Mouse (Mus musculus) v-Abl transformed pro-B cells (cell line): ENCODE results near the gene Tia1.

Experiments
- in situ Hi-C, 2 experiments: fragments of 400-800 bp; cut with MboI; formaldehyde crosslinking; loops; one replicate each; pipeline ENCODE4 v1.15.1; 2025; ENCODE audit not compliant: unreplicated experiment in 2 of 2

The Tia1 gene

DNA sequence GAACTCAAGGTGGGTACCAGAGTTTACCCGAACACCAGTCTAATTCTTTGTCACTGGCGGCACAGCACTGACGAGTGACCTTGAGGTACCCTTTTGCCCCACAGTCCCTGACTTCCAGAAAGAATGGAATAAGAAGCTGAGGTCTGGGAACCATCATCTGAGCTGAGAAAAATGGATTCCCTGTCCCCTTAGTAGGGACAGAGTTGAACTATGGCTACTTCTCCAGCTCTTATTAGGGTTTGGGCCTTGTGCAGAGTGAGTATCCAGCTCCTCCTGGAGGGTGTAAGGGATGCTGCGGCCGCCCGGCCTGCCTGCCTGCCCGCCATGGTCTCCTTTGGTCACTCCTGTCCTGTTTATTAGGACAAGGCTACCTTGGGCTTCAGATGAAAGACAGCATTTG, 69.1 kb downstream of the Tia1 start:
- in situ Hi-C loops: loop anchor here (5.0 to 10.0 kb wide), 2 partner anchors 199 to 202 kb away; no protein-coding TSS in a partner anchor

DNA sequence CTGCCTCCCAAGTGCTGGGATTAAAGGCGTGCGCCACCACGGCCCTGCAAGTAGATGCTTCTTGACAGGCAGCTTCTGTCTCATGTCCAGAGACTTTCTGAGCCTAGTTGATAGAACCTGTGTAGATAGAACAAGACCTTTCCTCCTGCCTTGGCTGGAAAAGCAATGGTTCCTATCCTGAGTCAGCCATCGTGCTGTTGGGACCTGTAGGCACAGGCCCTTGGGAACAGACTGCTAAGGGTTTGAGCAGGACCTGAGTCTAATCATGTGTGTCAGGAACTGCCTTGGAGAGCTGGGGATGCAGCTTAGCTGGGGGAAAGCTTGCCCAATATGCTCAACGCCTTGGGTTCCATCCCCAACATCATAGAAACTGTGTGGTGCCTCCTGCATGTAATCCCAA, 70.1 kb downstream of the Tia1 start:
- in situ Hi-C loops: loop anchor here (5.0 to 10.0 kb wide), 2 partner anchors 198 to 201 kb away; no protein-coding TSS in a partner anchor

DNA sequence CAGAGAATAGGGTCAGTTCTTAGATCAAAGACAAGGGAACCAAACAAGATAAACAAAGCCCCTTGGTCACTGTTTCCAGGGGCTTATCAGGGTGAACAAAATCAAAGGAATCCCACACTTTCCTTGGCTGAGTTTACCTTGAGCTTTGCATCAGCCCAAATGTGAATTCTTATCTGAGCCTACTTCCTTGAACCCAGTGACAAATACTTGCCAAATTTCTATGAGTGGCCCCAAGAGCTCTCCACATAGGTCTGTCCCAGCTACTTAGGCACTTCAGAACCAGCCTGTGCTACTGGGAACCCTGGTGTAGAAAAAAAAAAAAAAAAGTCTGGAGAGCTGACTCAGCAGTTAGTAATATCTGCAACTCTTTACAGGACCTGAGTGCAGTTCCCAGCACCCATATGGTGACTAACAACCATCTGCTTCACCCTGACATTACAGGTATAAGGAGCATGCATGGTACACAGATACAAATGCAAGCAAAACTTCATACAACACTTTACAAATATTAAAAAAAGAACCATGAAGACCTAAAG, 70.7 kb downstream of the Tia1 start:
- in situ Hi-C loops: loop anchor here (5.0 to 10.0 kb wide), 5 partner anchors 38 to 200 kb away; no protein-coding TSS in a partner anchor

DNA sequence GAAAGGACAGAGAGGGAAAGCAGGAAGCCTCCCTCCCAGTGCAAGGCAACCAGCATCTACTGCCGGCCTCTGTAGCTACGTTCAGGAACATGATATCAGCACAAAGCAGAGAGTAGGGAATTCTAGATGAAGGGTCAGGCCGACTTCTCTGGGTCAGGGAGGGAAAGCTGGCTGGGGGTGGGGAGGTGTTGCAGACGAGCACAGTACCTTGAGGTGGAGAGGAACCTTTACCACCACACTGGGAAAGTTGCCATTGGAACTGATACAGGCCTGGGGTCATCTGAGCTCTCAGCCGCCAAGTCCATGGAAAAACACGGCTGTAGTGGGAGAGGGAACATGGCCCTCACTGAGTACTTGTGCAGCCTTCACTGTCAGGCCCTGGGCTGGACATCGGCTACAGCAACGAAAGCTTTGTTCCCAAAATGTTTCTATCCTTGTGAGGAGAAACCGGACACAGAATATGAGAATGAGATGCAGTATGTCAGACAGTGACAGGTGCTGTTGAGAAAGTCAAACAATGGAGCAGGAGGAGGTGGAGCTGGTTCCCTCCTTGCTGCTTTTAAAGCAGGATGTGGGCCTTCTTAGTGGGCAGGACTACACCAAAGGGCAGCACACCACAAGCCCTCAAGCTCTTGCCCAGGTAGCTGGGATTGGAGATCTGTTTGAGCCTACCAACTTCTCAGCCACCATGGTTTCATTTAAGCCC, 71.6 kb downstream of the Tia1 start:
- in situ Hi-C loops: loop anchor here (5.0 to 10.0 kb wide), 4 partner anchors 37 to 199 kb away; no protein-coding TSS in a partner anchor

DNA sequence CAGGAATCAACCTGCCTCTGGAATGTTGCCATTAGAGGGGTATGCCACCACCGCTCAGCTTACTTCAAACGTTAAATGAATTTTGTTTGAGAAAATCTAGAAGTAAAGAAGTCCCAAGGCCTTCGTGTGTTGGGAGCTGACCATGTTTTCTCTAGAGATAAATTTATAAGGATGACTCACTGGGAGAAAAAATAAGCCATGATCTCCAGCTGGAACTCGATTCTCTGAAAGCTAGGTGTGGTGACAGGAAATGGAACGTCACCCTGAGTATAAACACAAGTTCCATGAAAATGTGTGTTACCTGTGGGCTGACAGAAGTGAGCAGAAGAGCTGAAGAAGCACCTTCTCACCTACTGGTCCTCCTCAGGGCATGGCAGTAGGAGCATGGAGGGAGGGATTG, 72.9 kb downstream of the Tia1 start:
- in situ Hi-C loops: loop anchor here (5.0 to 10.0 kb wide), 4 partner anchors 35 to 198 kb away; no protein-coding TSS in a partner anchor

DNA sequence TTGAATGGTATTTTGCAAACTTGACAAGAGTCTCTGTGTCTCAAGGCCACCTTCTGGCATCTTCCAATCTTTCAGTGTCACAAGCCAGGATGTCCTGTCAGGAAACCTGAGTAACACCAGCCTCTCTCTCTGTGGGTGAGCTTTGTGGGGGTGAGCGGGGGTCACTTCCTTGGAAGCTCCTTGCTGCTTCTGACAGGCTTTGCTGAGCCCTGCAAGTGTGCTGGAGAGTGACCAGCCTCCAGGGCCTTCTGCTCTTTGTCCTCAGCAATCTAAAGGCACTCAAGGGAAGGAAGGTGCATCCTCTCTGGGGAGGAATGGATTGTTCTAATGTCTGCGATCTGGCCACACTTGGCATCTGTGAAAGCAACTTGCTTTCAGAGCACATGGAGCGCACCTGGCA, 75.3 kb downstream of the Tia1 start:
- in situ Hi-C loops: loop anchor here (5.0 to 10.0 kb wide), 4 partner anchors 33 to 195 kb away; no protein-coding TSS in a partner anchor

DNA sequence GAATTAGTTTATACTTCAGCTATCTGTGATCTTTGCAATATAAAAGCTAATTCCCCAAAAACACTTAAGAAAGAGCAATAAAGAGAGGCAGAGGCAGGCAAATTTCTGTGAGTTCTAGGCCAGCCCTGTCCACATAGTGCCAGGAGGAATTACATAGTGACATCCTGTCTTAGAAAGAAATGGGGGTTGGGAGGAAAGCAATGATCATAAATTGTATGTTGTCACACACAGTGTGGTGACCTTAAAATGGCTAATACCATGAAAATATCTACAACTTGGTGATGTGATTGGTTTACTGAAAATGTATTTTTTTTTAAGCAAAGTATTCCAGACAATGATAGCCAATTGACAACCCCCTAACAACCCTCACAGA, 75.8 kb downstream of the Tia1 start:
- in situ Hi-C loops: loop anchor here (5.0 to 10.0 kb wide), 4 partner anchors 32 to 195 kb away; no protein-coding TSS in a partner anchor

DNA sequence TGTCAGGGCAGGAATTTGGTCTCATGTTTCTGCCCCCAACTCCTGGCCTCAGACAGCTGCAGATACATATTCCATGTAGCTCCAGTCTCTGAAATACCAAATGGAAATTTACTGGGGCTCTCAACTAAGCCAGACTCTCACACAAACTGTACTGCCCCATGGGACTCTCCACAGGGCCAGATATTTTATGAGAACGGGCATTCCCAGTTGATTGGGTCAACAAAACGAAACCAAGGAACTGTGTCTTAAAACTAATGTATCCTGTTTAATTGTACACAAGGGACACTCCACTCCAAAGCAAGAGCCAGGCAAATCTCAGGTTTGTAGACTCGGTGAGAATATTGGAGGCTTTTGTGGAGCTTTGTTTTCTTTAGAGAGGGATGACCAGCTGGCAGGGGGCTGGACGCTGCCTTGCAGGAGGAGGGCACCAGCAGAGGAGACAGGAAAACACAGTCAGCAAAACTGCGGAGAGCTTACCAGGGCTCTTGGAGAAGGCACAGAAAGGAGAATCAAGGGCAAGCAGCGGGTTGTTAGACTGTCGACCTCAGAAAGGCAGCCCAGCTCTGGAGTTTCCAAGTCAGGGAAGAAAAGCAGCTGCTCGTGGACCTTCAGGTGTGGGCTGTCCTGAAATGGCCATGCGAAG, 76.3 kb downstream of the Tia1 start:
- in situ Hi-C loops: no loop called here

DNA sequence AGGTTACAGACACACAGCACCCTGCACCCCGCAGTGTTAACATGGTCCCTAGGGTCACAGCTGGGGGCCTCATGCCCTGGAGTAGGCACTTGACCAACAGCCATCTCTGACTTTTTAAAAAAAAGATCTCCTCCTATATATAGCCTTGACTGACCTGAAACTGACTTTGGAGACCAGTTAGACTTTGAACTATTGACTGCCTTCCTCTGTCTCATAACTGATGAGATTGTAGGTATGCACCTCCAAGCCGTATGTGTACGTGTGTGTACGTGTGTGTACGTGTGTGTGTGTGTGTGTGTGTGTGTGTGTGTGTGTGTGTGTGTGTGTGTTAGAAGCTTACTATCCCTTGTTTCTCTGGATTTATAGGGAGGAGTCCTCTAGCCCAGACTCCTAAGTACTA, 77.9 kb downstream of the Tia1 start:
- in situ Hi-C loops: no loop called here
